Mouse (Mus musculus): ENCODE measurements around the gene Prox2. TPM values are rescaled to one million over a fixed set of nuclear protein-coding genes. Genes with fewer than 3 reads are reported as not detected.

The Prox2 gene
- polyA plus RNA-seq, 1 experiment, result 38.3 TPM

GRCm38 (mm10) chr12:85142803-85143202 is 32.2 kb upstream of the Prox2 start:
- H3K27ac ChIP-seq (ENCODE audit: control insufficient read depth, insufficient read depth, low read depth, low read length), result no peak overlapping the region
- TF ChIP-seq CTCF (IDR thresholded peaks at IDR 0.05; ENCODE audit: control insufficient read depth, insufficient read depth, insufficient replicate concordance, low read depth, low read length) (peak; percentile 86; the same call in 1 of the 2 replicates), POLR2A (IDR thresholded peaks at IDR 0.05; ENCODE audit: control insufficient read depth, low read depth, low read length) (no peak)
- no peaks in the 10 kb centered on the region; the same call in 1 of the 2 replicates for H3K4me1 ChIP-seq (ENCODE audit: control insufficient read depth, insufficient read depth, low read length)
- no peaks in the 10 kb centered on the region for H3K27me3 ChIP-seq (ENCODE audit: control insufficient read depth, insufficient read depth, low read length)
- H3K36me3 ChIP-seq (ENCODE audit: control insufficient read depth, insufficient read depth, low read length), result no peaks in the 10 kb centered on the region
- no peak overlapping the region for H3K4me3 ChIP-seq (ENCODE audit: control insufficient read depth, low read depth, low read length)

GRCm38 (mm10) chr12:85141096-85141495 is 30.5 kb upstream of the Prox2 start:
- H3K36me3 ChIP-seq (ENCODE audit: control insufficient read depth, insufficient read depth, low read length), result no peaks in the 10 kb centered on the region
- no peaks in the 10 kb centered on the region for H3K27me3 ChIP-seq (ENCODE audit: control insufficient read depth, insufficient read depth, low read length)
- no peak overlapping the region for H3K4me3 ChIP-seq (ENCODE audit: control insufficient read depth, low read depth, low read length)
- TF ChIP-seq POLR2A (IDR thresholded peaks at IDR 0.05; ENCODE audit: control insufficient read depth, low read depth, low read length), result no peak
- no peak for TF ChIP-seq CTCF (IDR thresholded peaks at IDR 0.05; ENCODE audit: control insufficient read depth, insufficient read depth, insufficient replicate concordance, low read depth, low read length)
- H3K4me1 ChIP-seq (ENCODE audit: control insufficient read depth, insufficient read depth, low read length), result no peaks in the 10 kb centered on the region; the same call in 1 of the 2 replicates
- H3K27ac ChIP-seq (ENCODE audit: control insufficient read depth, insufficient read depth, low read depth, low read length), result no peak overlapping the region

DNA sequence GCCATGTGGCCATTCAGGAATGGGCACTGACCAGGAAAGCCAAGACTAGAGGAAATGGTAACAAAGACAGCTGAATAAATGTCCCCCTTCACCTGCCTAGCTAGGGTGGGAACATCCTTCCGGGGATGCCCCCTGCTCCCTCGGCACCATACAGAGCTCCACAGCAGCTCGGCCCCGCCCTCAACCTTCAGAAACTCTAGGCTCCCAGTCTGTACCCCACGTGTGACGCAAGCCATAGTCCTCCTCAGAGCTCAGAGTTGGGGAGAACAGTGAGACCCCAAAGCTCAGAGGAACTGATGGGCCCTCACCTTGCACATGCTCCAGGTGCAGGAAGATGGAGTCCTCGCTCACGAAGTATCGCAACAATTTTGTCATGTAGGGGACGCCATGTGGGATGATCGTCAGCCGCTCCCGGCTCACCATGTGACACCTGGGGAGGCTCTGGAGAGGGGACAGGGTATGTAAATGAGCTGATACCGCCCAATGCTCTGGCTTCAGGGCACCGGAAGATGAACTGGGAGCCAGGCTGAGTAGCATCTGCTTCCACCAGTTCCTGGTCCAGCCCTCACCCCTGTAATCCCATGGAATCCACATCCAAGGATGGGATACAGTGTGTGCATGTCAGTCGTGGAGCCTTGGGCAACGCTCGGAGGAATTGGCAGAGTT is 29.6 kb upstream of the Prox2 start:
- no peak for TF ChIP-seq CTCF (IDR thresholded peaks at IDR 0.05; ENCODE audit: control insufficient read depth, insufficient read depth, insufficient replicate concordance, low read depth, low read length)
- TF ChIP-seq POLR2A (IDR thresholded peaks at IDR 0.05; ENCODE audit: control insufficient read depth, low read depth, low read length), result no peak
- Histone ChIP-seq H3K4me1 (ENCODE audit: control insufficient read depth, insufficient read depth, low read length) (no peaks in the 10 kb centered on the region; the same call in 1 of the 2 replicates), H3K27ac (ENCODE audit: control insufficient read depth, insufficient read depth, low read depth, low read length) (no peak overlapping the region), H3K36me3 (ENCODE audit: control insufficient read depth, insufficient read depth, low read length) (no peaks in the 10 kb centered on the region), H3K4me3 (ENCODE audit: control insufficient read depth, low read depth, low read length) (no peak overlapping the region), H3K27me3 (ENCODE audit: control insufficient read depth, insufficient read depth, low read length) (no peaks in the 10 kb centered on the region)

DNA sequence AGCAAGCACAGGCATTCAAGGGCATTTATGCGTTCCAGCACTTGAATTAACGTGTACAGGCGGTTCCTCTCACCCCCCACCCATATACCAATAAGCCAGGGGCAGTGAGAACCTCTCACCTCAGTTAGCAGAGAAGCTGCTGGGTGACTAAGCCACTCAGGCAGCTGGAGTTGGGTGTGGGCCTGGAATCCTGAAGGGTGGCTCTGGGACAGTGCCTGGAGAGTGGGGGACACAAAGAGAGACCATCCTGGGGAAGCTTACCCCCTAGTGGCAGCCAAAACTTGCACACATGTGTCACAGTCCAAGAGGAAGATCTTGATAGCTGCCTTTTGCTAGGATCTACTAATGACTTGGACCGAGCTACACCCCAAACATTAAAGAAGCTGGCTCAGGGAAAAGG is 26.1 kb upstream of the Prox2 start:
- Histone ChIP-seq H3K36me3 (ENCODE audit: control insufficient read depth, insufficient read depth, low read length) (0 out of 2 replicates have a peak, but pooled peaks cover 2% of the 10 kb centered on the region), H3K27ac (ENCODE audit: control insufficient read depth, insufficient read depth, low read depth, low read length) (no peak overlapping the region), H3K27me3 (ENCODE audit: control insufficient read depth, insufficient read depth, low read length) (no peaks in the 10 kb centered on the region), H3K4me3 (ENCODE audit: control insufficient read depth, low read depth, low read length) (no peak overlapping the region), H3K4me1 (ENCODE audit: control insufficient read depth, insufficient read depth, low read length) (no peaks in the 10 kb centered on the region; the same call in 1 of the 2 replicates)
- TF ChIP-seq CTCF (IDR thresholded peaks at IDR 0.05; ENCODE audit: control insufficient read depth, insufficient read depth, insufficient replicate concordance, low read depth, low read length), result no peak
- no peak for TF ChIP-seq POLR2A (IDR thresholded peaks at IDR 0.05; ENCODE audit: control insufficient read depth, low read depth, low read length)

GRCm38 (mm10) chr12:85135513-85136470 is 25.2 kb upstream of the Prox2 start:
- no peaks in the 10 kb centered on the region; the same call in 1 of the 2 replicates for H3K4me1 ChIP-seq (ENCODE audit: control insufficient read depth, insufficient read depth, low read length)
- H3K36me3 ChIP-seq (ENCODE audit: control insufficient read depth, insufficient read depth, low read length), result peaks cover 3% of the 10 kb centered on the region; the same call in 1 of the 2 replicates
- H3K27me3 ChIP-seq (ENCODE audit: control insufficient read depth, insufficient read depth, low read length), result no peaks in the 10 kb centered on the region
- TF ChIP-seq CTCF (IDR thresholded peaks at IDR 0.05; ENCODE audit: control insufficient read depth, insufficient read depth, insufficient replicate concordance, low read depth, low read length) (no peak), POLR2A (IDR thresholded peaks at IDR 0.05; ENCODE audit: control insufficient read depth, low read depth, low read length) (no peak)
- H3K27ac ChIP-seq (ENCODE audit: control insufficient read depth, insufficient read depth, low read depth, low read length), result no peak overlapping the region
- no peak overlapping the region for H3K4me3 ChIP-seq (ENCODE audit: control insufficient read depth, low read depth, low read length)

DNA sequence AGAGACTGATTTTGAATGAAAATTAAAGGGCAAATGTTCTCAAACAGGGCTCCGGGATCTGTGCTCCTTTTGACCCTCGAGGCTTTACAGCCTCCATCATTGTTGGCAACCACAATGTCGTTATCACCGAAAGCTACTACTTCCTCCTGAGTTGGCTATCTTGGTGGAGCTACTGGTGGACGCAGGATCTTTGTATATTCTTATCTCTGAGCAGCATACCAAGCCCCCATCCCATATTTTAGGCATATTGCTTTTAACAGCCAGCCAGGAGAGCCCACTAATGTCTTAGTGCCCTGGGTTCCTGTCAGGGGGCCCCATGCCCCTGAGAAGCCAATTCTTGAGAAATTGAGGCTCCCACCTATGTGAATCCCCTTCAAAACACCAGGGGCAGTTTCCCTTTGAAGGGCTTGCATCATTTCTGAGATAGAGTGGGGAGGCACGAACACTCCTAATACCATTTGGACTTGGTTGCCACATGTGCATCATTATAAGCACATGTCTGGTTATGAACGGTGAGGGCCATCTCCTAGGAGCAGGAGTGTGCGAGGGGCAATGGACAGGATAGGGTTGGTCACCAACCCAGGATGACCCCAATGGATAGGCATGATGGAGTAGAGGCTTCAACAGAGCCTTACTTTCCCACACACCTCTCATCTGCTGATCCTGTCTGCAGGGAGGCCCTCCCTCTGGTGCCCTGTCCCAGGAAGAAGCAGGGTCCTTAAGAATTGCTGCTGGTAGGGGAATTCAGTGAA is 23.7 kb upstream of the Prox2 start:
- Histone ChIP-seq H3K36me3 (ENCODE audit: control insufficient read depth, insufficient read depth, low read length) (peaks cover 4% of the 10 kb centered on the region), H3K4me3 (ENCODE audit: control insufficient read depth, low read depth, low read length) (no peak overlapping the region), H3K27ac (ENCODE audit: control insufficient read depth, insufficient read depth, low read depth, low read length) (no peak overlapping the region), H3K27me3 (ENCODE audit: control insufficient read depth, insufficient read depth, low read length) (no peaks in the 10 kb centered on the region), H3K4me1 (ENCODE audit: control insufficient read depth, insufficient read depth, low read length) (no peaks in the 10 kb centered on the region; the same call in 1 of the 2 replicates)
- TF ChIP-seq POLR2A (IDR thresholded peaks at IDR 0.05; ENCODE audit: control insufficient read depth, low read depth, low read length), result no peak

Data from testis, adult 2 months (tissue).